Mouse (Mus musculus) embryonic fibroblast, embryonic 13.5 days (primary cell): Measurements from ENCODE around the gene Prrt4.

ENCODE experiments used
- CTCF ChIP-seq: IDR thresholded peaks from 2 replicates; pipeline ENCODE4 v1.5.1; 2011; ENCODE audit warnings: mild to moderate bottlenecking, control low read depth, low read length, moderate library complexity, borderline replicate concordance; ENCODE audit not compliant: insufficient read depth
- POLR2A ChIP-seq: IDR thresholded peaks from 2 replicates; pipeline ENCODE4 v1.6.1; 2011; ENCODE audit warnings: low read depth, mild to moderate bottlenecking, control low read depth, low read length, moderate library complexity

DNA sequence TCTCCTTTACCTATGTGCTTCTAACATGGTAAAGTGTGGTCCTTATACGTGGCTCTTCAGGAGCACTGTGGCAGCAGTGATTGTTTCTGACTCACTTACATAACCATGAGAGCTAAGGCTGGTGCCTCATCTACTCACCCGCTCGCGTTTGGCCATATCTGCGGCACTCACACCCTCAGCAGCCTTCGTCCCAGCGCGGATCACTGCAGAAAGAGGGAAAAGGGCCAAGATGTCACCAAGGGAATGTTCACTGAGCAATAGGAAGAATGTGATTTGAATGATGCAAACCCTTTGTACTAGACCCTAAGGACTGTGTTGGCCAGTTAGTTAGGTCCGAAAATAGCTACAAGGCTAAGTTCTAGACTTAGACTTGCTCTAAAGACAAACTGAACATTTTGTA is 41.9 kb downstream of the Prrt4 start:
- TF ChIP-seq CTCF (no peak), POLR2A (no peak)
